Mouse (Mus musculus): Measurements from ENCODE around the gene Sap25. TPM values are rescaled to one million over a fixed set of nuclear protein-coding genes. Genes with fewer than 3 reads are reported as not detected.

The Sap25 gene
- polyA plus RNA-seq, 1 experiment from 2014 or later = 5.6 TPM

- WGBS (ENCODE audit: insufficient replicate concordance) = 16% methylated on average over 11 of the region's 11 CpGs
- peaks cover 29% of the 10 kb centered on the region for H3K4me1 ChIP-seq (ENCODE audit: control insufficient read depth, insufficient read depth, low read length)
Observed at GRCm38 (mm10) chr5:137645652-137646091, 4.5 kb downstream of the Sap25 start, which contains the start of gene Irs3. Gene Irs3 (minus strand): TSS chr5:137645714.

GRCm38 (mm10) chr5:137647827-137648601, 6.9 kb downstream of the Sap25 start:
- WGBS (ENCODE audit: insufficient replicate concordance) = 50% methylated on average over 9 of the region's 9 CpGs
- H3K9ac ChIP-seq (ENCODE audit: low read depth, low read length) = no peak overlapping the region
- no peak for ATAC-seq (replicated peaks; ENCODE audit: insufficient number of reproducible peaks, low FRiP score, low TSS enrichment)
- no peak overlapping the region for H3K27ac ChIP-seq (ENCODE audit: low read depth, low read length)
- no peak overlapping the region for H3K4me3 ChIP-seq (ENCODE audit: low read depth, low read length)
- H3K9me3 ChIP-seq (replicated peaks; ENCODE audit: control insufficient read depth, low read length) = no peaks in the 10 kb centered on the region
- H3K36me3 ChIP-seq (ENCODE audit: control insufficient read depth, insufficient read depth, low read length) = peaks cover 4% of the 10 kb centered on the region; the same call in 1 of the 2 replicates
- H3K4me2 ChIP-seq = no peak overlapping the region
- peaks cover 34% of the 10 kb centered on the region for H3K27me3 ChIP-seq (ENCODE audit: control insufficient read depth, insufficient read depth, low read length)
- peaks cover 31% of the 10 kb centered on the region for H3K4me1 ChIP-seq (ENCODE audit: control insufficient read depth, insufficient read depth, low read length)

More at GRCm38 (mm10) chr5:137645652-137646091, 4.5 kb downstream of the Sap25 start, which contains the start of gene Irs3:
- H3K36me3 ChIP-seq (ENCODE audit: control insufficient read depth, insufficient read depth, low read length) = peaks cover 6% of the 10 kb centered on the region
- H3K4me3 ChIP-seq (ENCODE audit: low read depth, low read length) = peak within 1 kb of the TSS; percentile 46
- no peak for ATAC-seq (replicated peaks; ENCODE audit: insufficient number of reproducible peaks, low FRiP score, low TSS enrichment)
- no peak within 1 kb of the TSS for H3K27ac ChIP-seq (ENCODE audit: low read depth, low read length)
- H3K9ac ChIP-seq (ENCODE audit: low read depth, low read length) = peak within 1 kb of the TSS; percentile 40
- H3K27me3 ChIP-seq (ENCODE audit: control insufficient read depth, insufficient read depth, low read length) = peaks cover 35% of the 10 kb centered on the region
- peak within 1 kb of the TSS; percentile 71 for H3K4me2 ChIP-seq
- no peaks in the 10 kb centered on the region for H3K9me3 ChIP-seq (replicated peaks; ENCODE audit: control insufficient read depth, low read length)

DNA sequence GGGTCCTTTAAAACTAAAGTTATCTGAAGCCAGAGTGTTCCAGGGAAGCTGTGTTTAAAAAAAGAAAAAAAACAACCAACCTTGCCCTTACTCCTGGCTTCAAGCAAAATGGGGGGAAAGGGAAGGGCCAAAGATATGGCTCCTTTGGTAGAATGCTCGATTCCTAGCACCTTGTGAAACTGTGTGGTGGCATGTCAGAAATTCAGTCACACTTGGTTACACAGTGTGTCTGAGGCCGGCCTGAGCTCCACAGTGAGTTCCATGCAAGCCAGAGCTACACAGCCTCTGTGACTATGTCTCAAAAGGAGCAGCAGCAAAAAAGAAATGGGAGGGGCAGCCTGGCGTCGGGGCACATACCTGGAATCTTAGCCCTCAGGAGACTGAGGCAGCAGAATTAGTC, 8.1 kb downstream of the Sap25 start:
- peaks cover 22% of the 10 kb centered on the region for H3K27me3 ChIP-seq (ENCODE audit: control insufficient read depth, insufficient read depth, low read length)
- 39% methylated on average over 4 of the region's 4 CpGs for WGBS (ENCODE audit: insufficient replicate concordance)
- peak overlapping the region; percentile 48; the same call in 1 of the 2 replicates for H3K4me2 ChIP-seq
- ATAC-seq (replicated peaks; ENCODE audit: insufficient number of reproducible peaks, low FRiP score, low TSS enrichment) = no peak
- H3K4me1 ChIP-seq (ENCODE audit: control insufficient read depth, insufficient read depth, low read length) = peaks cover 31% of the 10 kb centered on the region
- H3K27ac ChIP-seq (ENCODE audit: low read depth, low read length) = 0 out of 2 replicates have a peak overlapping the region, but pooled peaks have one; percentile 29
- no peaks in the 10 kb centered on the region for H3K9me3 ChIP-seq (replicated peaks; ENCODE audit: control insufficient read depth, low read length)
- no peak overlapping the region for H3K9ac ChIP-seq (ENCODE audit: low read depth, low read length)
- no peak overlapping the region for H3K4me3 ChIP-seq (ENCODE audit: low read depth, low read length)
- H3K36me3 ChIP-seq (ENCODE audit: control insufficient read depth, insufficient read depth, low read length) = peaks cover 4% of the 10 kb centered on the region; the same call in 1 of the 2 replicates

GRCm38 (mm10) chr5:137649669-137650571, 8.8 kb downstream of the Sap25 start:
- peaks cover 4% of the 10 kb centered on the region; the same call in 1 of the 2 replicates for H3K36me3 ChIP-seq (ENCODE audit: control insufficient read depth, insufficient read depth, low read length)
- ATAC-seq (replicated peaks; ENCODE audit: insufficient number of reproducible peaks, low FRiP score, low TSS enrichment) = no peak
- peaks cover 30% of the 10 kb centered on the region for H3K4me1 ChIP-seq (ENCODE audit: control insufficient read depth, insufficient read depth, low read length)
- peaks cover 15% of the 10 kb centered on the region for H3K27me3 ChIP-seq (ENCODE audit: control insufficient read depth, insufficient read depth, low read length)
- H3K9ac ChIP-seq (ENCODE audit: low read depth, low read length) = peak overlapping the region; percentile 49
- no peaks in the 10 kb centered on the region for H3K9me3 ChIP-seq (replicated peaks; ENCODE audit: control insufficient read depth, low read length)
- peak overlapping the region; percentile 48 for H3K4me2 ChIP-seq
- WGBS (ENCODE audit: insufficient replicate concordance) = 11% methylated on average over 18 of the region's 18 CpGs
- H3K4me3 ChIP-seq (ENCODE audit: low read depth, low read length) = no peak overlapping the region
- H3K27ac ChIP-seq (ENCODE audit: low read depth, low read length) = peak overlapping the region; percentile 29; the same call in 1 of the 2 replicates

GRCm38 (mm10) chr5:137652474-137652873, 11.3 kb downstream of the Sap25 start:
- no peak for ATAC-seq (replicated peaks; ENCODE audit: insufficient number of reproducible peaks, low FRiP score, low TSS enrichment)
- H3K27ac ChIP-seq (ENCODE audit: low read depth, low read length) = no peak overlapping the region
- peaks cover 23% of the 10 kb centered on the region for H3K4me1 ChIP-seq (ENCODE audit: control insufficient read depth, insufficient read depth, low read length)
- WGBS (ENCODE audit: insufficient replicate concordance) = 32% methylated on average over 3 of the region's 3 CpGs
- H3K4me2 ChIP-seq = no peak overlapping the region
- H3K36me3 ChIP-seq (ENCODE audit: control insufficient read depth, insufficient read depth, low read length) = peaks cover 11% of the 10 kb centered on the region
- no peaks in the 10 kb centered on the region for H3K27me3 ChIP-seq (ENCODE audit: control insufficient read depth, insufficient read depth, low read length)
- no peak overlapping the region for H3K9ac ChIP-seq (ENCODE audit: low read depth, low read length)
- no peak overlapping the region for H3K4me3 ChIP-seq (ENCODE audit: low read depth, low read length)
- H3K9me3 ChIP-seq (replicated peaks; ENCODE audit: control insufficient read depth, low read length) = no peaks in the 10 kb centered on the region

- WGBS (ENCODE audit: insufficient replicate concordance) = 91% methylated on average over 10 of the region's 10 CpGs
- Histone ChIP-seq H3K4me2 (no peak overlapping the region), H3K36me3 (ENCODE audit: control insufficient read depth, insufficient read depth, low read length) (peaks cover 14% of the 10 kb centered on the region), H3K4me1 (ENCODE audit: control insufficient read depth, insufficient read depth, low read length) (peaks cover 17% of the 10 kb centered on the region), H3K27ac (ENCODE audit: low read depth, low read length) (no peak overlapping the region), H3K27me3 (ENCODE audit: control insufficient read depth, insufficient read depth, low read length) (no peaks in the 10 kb centered on the region), H3K9ac (ENCODE audit: low read depth, low read length) (no peak overlapping the region), H3K9me3 (replicated peaks; ENCODE audit: control insufficient read depth, low read length) (no peaks in the 10 kb centered on the region), H3K4me3 (ENCODE audit: low read depth, low read length) (no peak overlapping the region)
- ATAC-seq (replicated peaks; ENCODE audit: insufficient number of reproducible peaks, low FRiP score, low TSS enrichment) = no peak
Observed at GRCm38 (mm10) chr5:137653366-137653765, 12.2 kb downstream of the Sap25 start.

- no peak for ATAC-seq (replicated peaks; ENCODE audit: insufficient number of reproducible peaks, low FRiP score, low TSS enrichment)
- Histone ChIP-seq H3K9me3 (replicated peaks; ENCODE audit: control insufficient read depth, low read length) (no peaks in the 10 kb centered on the region), H3K27ac (ENCODE audit: low read depth, low read length) (no peak overlapping the region), H3K4me1 (ENCODE audit: control insufficient read depth, insufficient read depth, low read length) (peaks cover 8% of the 10 kb centered on the region), H3K36me3 (ENCODE audit: control insufficient read depth, insufficient read depth, low read length) (peaks cover 15% of the 10 kb centered on the region), H3K9ac (ENCODE audit: low read depth, low read length) (no peak overlapping the region), H3K27me3 (ENCODE audit: control insufficient read depth, insufficient read depth, low read length) (no peaks in the 10 kb centered on the region), H3K4me3 (ENCODE audit: low read depth, low read length) (no peak overlapping the region), H3K4me2 (no peak overlapping the region)
- 70% methylated on average over 6 of the region's 7 CpGs for WGBS (ENCODE audit: insufficient replicate concordance)
Observed at GRCm38 (mm10) chr5:137654746-137655145, 13.6 kb downstream of the Sap25 start.

GRCm38 (mm10) chr5:137656977-137657376, 15.8 kb downstream of the Sap25 start:
- H3K4me3 ChIP-seq (ENCODE audit: low read depth, low read length) = no peak overlapping the region
- no peaks in the 10 kb centered on the region for H3K9me3 ChIP-seq (replicated peaks; ENCODE audit: control insufficient read depth, low read length)
- H3K27ac ChIP-seq (ENCODE audit: low read depth, low read length) = no peak overlapping the region
- H3K4me2 ChIP-seq = no peak overlapping the region
- no peaks in the 10 kb centered on the region for H3K27me3 ChIP-seq (ENCODE audit: control insufficient read depth, insufficient read depth, low read length)
- peaks cover 18% of the 10 kb centered on the region for H3K36me3 ChIP-seq (ENCODE audit: control insufficient read depth, insufficient read depth, low read length)
- ATAC-seq (replicated peaks; ENCODE audit: insufficient number of reproducible peaks, low FRiP score, low TSS enrichment) = no peak
- H3K9ac ChIP-seq (ENCODE audit: low read depth, low read length) = no peak overlapping the region
- no peaks in the 10 kb centered on the region for H3K4me1 ChIP-seq (ENCODE audit: control insufficient read depth, insufficient read depth, low read length)
- WGBS (ENCODE audit: insufficient replicate concordance) = 33% methylated on average over 6 of the region's 6 CpGs

All from heart, embryonic 11.5 days (tissue).